Mouse (Mus musculus) spleen, adult 2 months (tissue): ENCODE results near the gene Kiss1. TPM values are rescaled to one million over a fixed set of nuclear protein-coding genes. Genes with fewer than 3 reads are reported as not detected.

ENCODE experiments used
- DNase-seq, 2 experiments: peaks; one replicate each; pipeline versions ENCODE4 v3.0.0 to v3.0.0-alpha.2; 2012 to 2021; ENCODE audit warnings: low spot score in 2 of 2, low read depth in 1 of 2
- H3K27ac ChIP-seq: fragments of 200-500 bp; 2 replicates; pipeline ENCODE4 v1.5.1; 2012; ENCODE audit warnings: low read length, inconsistent platforms; ENCODE audit not compliant: insufficient read depth
- H3K27me3 ChIP-seq: fragments of 200-500 bp; 2 replicates; pipeline ENCODE4 v1.6.1; 2012; ENCODE audit warnings: mild to moderate bottlenecking, moderate library complexity, low read length, inconsistent platforms; ENCODE audit not compliant: control insufficient read depth, insufficient read depth
- H3K36me3 ChIP-seq: fragments of 200-500 bp; 2 replicates; pipeline ENCODE4 v1.6.1; 2012; ENCODE audit warnings: mild to moderate bottlenecking, low read length, inconsistent platforms; ENCODE audit not compliant: control insufficient read depth, insufficient read depth
- H3K4me1 ChIP-seq: fragments of 200-500 bp; 2 replicates; pipeline ENCODE4 v1.6.1; 2011; ENCODE audit warnings: inconsistent platforms; ENCODE audit not compliant: control insufficient read depth, insufficient read depth, insufficient read length
- H3K4me3 ChIP-seq: fragments of 200-500 bp; 2 replicates; pipeline ENCODE4 v1.5.1; 2011; ENCODE audit warnings: mild to moderate bottlenecking, inconsistent platforms; ENCODE audit not compliant: insufficient read depth, insufficient read length; ENCODE audit errors: extremely low read depth
- CTCF ChIP-seq: fragments of 200-500 bp; IDR thresholded peaks from 2 replicates; pipeline ENCODE4 v1.5.1; 2011; ENCODE audit warnings: mild to moderate bottlenecking, inconsistent platforms; ENCODE audit not compliant: insufficient read depth, insufficient read length, insufficient replicate concordance; ENCODE audit errors: extremely low read depth
- POLR2A ChIP-seq: fragments of 200-500 bp; IDR thresholded peaks from 2 replicates; pipeline ENCODE4 v1.6.1; 2011; ENCODE audit warnings: low read depth, low read length, inconsistent platforms
- WGBS: fragments of 180-500 bp; shearing (Covaris S2); methylation state at CpG from one replicate; pipeline ENCODE4 v1.1.7; 2018; 5-methylcytosine and 5-hydroxymethylcytosine counted together
- polyA plus RNA-seq: library from polyadenylated mRNA; depleted of rRNA; stranded (reverse); fragments of >200 nt; gene quantifications from 2 replicates; pipeline ENCODE4 v1.2.3, GENCODE M21; 2012; rRNA removed

Kiss1 gene
- not detected in 2 replicates for polyA plus RNA-seq

DNA sequence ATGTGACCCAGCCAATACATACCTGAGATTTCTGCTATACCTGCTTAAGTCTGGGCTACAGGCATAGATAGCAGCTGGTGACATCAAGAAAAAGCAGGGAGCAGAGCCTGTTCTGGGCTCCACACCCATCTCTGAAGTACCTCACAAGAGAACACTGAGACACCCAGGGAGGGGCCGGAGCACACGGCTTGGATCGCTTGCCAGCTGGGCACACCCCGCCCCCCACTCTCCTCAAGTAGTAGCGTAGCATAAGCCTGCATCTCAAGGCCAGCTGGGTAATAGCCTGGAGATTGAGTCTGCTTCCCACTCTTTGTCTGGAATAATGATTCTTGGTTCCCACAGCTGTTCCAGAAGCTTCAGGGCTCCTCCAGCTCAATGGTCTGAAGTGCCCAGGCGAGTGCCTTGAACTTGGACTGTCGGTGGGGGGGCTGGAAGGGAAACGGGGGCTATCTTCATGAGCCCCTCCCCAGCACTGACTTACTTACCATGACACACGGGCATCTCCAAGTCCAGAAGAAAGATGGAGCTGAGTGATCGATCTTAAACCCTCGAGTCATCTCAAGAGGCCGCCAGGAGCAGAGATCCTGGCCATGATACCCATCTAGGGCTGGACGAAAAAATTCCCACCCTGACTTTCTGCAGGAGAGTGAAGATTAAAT, at the start of gene Kiss1:
Gene Kiss1, plus strand, starts transcription at position 609 of the 659 bp plus-strand sequence.
- Histone ChIP-seq H3K27me3 (no peaks in the 10 kb centered on the region), H3K4me1 (no peaks in the 10 kb centered on the region), H3K4me3 (no peak within 1 kb of the TSS), H3K27ac (no peak within 1 kb of the TSS), H3K36me3 (no peaks in the 10 kb centered on the region)
- TF ChIP-seq CTCF (no peak), POLR2A (no peak)
- no peak for DNase-seq
- 87% methylated on average over 13 of the region's 13 CpGs for WGBS

- DNase-seq, result no peak
- no peak overlapping the region for H3K27ac ChIP-seq
- H3K27me3 ChIP-seq, result no peaks in the 10 kb centered on the region
- no peak overlapping the region for H3K4me3 ChIP-seq
- TF ChIP-seq POLR2A (no peak), CTCF (no peak)
- H3K4me1 ChIP-seq, result peaks cover 5% of the 10 kb centered on the region; the same call in 1 of the 2 replicates
- no peaks in the 10 kb centered on the region for H3K36me3 ChIP-seq
- WGBS, result 93% methylated on average over 19 of the region's 19 CpGs
Observed at GRCm38 (mm10) chr1:133274163-133274562, 47.5 kb upstream of the Kiss1 start.

DNA sequence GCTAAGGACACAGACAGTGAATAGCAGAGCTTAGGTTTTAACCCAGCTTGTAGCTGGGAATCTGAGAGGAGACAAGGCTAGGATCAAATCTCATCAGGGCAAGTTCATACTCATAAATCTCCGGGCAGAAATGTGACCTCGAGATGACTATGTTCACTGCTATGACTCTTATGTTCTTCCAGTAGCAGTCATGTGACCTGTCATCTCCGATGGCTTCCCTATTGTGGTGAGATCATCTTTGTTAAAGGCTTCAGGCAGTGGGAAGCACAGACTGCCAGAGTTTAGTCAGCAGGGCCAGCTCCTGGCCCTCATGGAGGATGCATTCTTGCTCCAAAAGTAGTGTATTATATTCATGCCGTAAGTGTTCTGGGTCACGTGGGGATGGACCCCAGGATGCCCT, 44.7 kb upstream of the Kiss1 start:
- DNase-seq, result no peak
- no peaks in the 10 kb centered on the region for H3K4me1 ChIP-seq
- 60% methylated on average over 5 of the region's 5 CpGs for WGBS
- H3K27me3 ChIP-seq, result no peaks in the 10 kb centered on the region
- H3K4me3 ChIP-seq, result no peak overlapping the region
- no peak overlapping the region for H3K27ac ChIP-seq
- no peak for TF ChIP-seq CTCF
- no peak for TF ChIP-seq POLR2A
- no peaks in the 10 kb centered on the region for H3K36me3 ChIP-seq

DNA sequence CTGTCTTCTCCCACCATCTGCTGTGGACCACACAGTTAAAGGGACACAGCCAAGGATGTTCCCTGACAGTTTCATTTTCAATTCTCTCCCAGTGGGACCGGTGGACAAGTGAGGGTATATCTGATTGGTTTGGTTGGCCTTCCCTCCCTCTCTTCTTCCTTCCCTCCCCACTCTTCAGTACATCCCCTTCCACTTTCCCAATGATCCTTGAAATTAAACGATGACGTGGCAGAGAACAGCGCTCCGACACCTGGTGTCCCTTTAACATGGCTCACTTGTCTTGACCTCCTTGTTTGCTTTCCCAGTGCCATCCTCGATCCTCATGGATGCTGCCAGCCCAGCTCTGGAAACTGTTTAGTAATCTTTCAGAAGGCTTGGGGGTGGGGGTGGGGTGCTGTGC, 43.1 kb upstream of the Kiss1 start:
- no peak for DNase-seq
- Histone ChIP-seq H3K27me3 (no peaks in the 10 kb centered on the region), H3K27ac (no peak overlapping the region), H3K4me1 (no peaks in the 10 kb centered on the region), H3K36me3 (no peaks in the 10 kb centered on the region), H3K4me3 (no peak overlapping the region)
- 89% methylated on average over 6 of the region's 6 CpGs for WGBS
- no peak for TF ChIP-seq CTCF

- no peaks in the 10 kb centered on the region for H3K4me1 ChIP-seq
- 71% methylated on average over 15 of the region's 15 CpGs for WGBS
- no peak for TF ChIP-seq POLR2A
- no peak for TF ChIP-seq CTCF
- no peak for DNase-seq
- H3K27me3 ChIP-seq, result no peaks in the 10 kb centered on the region
- H3K4me3 ChIP-seq, result no peak overlapping the region
- no peaks in the 10 kb centered on the region for H3K36me3 ChIP-seq
- H3K27ac ChIP-seq, result no peak overlapping the region
Observed at GRCm38 (mm10) chr1:133278946-133279631, 42.6 kb upstream of the Kiss1 start.

GRCm38 (mm10) chr1:133279632-133280093, 42.0 kb upstream of the Kiss1 start:
- H3K27ac ChIP-seq, result no peak overlapping the region
- WGBS, result 89% methylated on average over 11 of the region's 11 CpGs
- DNase-seq, result no peak
- H3K4me3 ChIP-seq, result no peak overlapping the region
- H3K27me3 ChIP-seq, result no peaks in the 10 kb centered on the region
- TF ChIP-seq POLR2A, result no peak
- TF ChIP-seq CTCF, result no peak
- H3K36me3 ChIP-seq, result no peaks in the 10 kb centered on the region
- no peaks in the 10 kb centered on the region for H3K4me1 ChIP-seq

GRCm38 (mm10) chr1:133280537-133280936, 41.1 kb upstream of the Kiss1 start:
- WGBS, result 77% methylated on average over 2 of the region's 2 CpGs
- no peak for DNase-seq
- no peak overlapping the region for H3K27ac ChIP-seq
- no peaks in the 10 kb centered on the region for H3K4me1 ChIP-seq
- no peak for TF ChIP-seq CTCF
- no peak for TF ChIP-seq POLR2A
- no peaks in the 10 kb centered on the region for H3K27me3 ChIP-seq
- no peaks in the 10 kb centered on the region for H3K36me3 ChIP-seq
- H3K4me3 ChIP-seq, result no peak overlapping the region
